Mouse (Mus musculus): ENCODE data around the gene Snx9.

Gene Snx9

GRCm38 (mm10) chr17:5923281-5923680 is 82.2 kb downstream of the Snx9 start:
- DNase-seq (ENCODE audit: low read depth in 1 of 2, low spot score in 2 of 2) = no peak

GRCm38 (mm10) chr17:5924238-5924637 is 83.1 kb downstream of the Snx9 start:
- no peak for DNase-seq (ENCODE audit: low read depth in 1 of 2, low spot score in 2 of 2)

GRCm38 (mm10) chr17:5926710-5927109 is 85.6 kb downstream of the Snx9 start:
- no peak for DNase-seq (ENCODE audit: low read depth in 1 of 2, low spot score in 2 of 2)

DNA sequence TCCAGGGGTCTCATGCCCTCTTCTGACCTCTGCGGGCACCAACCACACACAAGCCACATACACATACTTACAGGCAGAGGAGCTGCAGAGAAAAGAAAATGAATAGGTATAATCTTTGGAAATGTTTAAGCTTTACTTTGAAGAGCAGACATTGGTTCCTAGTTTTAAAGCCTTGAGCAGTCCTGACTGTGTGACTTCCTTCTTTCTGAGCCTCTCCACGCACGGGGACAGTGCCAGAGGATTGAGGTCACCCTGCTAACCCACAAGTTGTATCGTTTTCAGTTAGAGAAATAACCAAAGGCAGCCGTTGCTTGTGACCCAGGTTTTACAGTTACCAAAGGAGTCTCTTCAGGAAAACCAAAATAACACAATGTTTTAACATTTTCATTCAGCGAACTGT is 87.9 kb downstream of the Snx9 start:
- no peak for DNase-seq (ENCODE audit: low read depth in 1 of 2, low spot score in 2 of 2)

GRCm38 (mm10) chr17:5932161-5932560 is 91.0 kb downstream of the Snx9 start:
- no peak for DNase-seq (ENCODE audit: low read depth in 1 of 2, low spot score in 2 of 2)

- peak; percentile 29 to 39 for DNase-seq (ENCODE audit: low read depth in 1 of 2, low spot score in 2 of 2)
Observed at GRCm38 (mm10) chr17:5934554-5935324, 93.6 kb downstream of the Snx9 start.

- no peak for DNase-seq (ENCODE audit: low read depth in 1 of 2, low spot score in 2 of 2)
Observed at GRCm38 (mm10) chr17:5935680-5936079, 94.6 kb downstream of the Snx9 start.

DNA sequence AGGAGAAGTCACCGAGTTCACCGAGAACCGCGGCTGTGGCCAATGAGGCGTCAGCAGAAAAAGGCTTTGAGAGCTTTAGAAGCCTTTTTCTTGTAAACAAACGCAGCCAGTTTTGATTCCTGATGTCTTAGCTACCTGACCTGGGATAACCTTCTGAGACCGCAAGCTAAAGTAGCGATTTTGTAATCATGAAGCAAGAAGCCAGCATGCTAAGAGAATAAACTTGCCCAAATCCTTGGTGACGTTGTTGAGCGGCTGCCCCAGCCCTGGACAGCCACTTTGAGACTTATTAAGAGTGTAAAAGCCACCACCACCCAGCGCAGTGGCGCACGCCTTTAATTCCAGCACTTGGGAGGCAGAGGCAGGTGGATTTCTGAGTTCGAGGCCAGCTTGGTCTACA is 95.1 kb downstream of the Snx9 start:
- DNase-seq (ENCODE audit: low read depth in 1 of 2, low spot score in 2 of 2) = no peak

GRCm38 (mm10) chr17:5937441-5937840 is 96.3 kb downstream of the Snx9 start:
- DNase-seq (ENCODE audit: low read depth in 1 of 2, low spot score in 2 of 2) = no peak

- no peak for DNase-seq (ENCODE audit: low read depth in 1 of 2, low spot score in 2 of 2)
Observed at GRCm38 (mm10) chr17:5939871-5940270, 98.7 kb downstream of the Snx9 start.

DNA sequence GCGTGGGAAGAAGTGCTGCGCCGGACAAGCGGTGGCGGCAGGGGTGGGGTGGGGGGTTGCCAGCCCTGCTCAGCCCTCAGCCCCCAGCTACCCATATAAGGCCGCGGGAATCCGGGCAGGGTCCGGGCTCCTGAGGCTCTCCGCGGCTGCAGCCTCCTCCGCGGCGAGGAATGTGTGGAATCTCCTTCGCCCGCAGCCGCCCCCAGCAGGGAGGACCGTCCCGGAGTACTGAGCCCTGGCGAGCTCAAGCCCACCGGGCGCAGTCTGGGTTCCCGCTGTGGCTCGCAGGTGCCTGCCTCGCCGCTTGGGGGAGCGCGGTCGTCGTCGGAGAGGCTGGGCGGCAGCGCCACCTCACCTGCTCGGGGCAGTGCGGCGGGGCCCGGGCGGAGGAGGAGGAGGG is 99.7 kb downstream of the Snx9 start:
- DNase-seq (ENCODE audit: low read depth in 1 of 2, low spot score in 2 of 2) = peak in 1 of 2 experiments; percentile 41

DNA sequence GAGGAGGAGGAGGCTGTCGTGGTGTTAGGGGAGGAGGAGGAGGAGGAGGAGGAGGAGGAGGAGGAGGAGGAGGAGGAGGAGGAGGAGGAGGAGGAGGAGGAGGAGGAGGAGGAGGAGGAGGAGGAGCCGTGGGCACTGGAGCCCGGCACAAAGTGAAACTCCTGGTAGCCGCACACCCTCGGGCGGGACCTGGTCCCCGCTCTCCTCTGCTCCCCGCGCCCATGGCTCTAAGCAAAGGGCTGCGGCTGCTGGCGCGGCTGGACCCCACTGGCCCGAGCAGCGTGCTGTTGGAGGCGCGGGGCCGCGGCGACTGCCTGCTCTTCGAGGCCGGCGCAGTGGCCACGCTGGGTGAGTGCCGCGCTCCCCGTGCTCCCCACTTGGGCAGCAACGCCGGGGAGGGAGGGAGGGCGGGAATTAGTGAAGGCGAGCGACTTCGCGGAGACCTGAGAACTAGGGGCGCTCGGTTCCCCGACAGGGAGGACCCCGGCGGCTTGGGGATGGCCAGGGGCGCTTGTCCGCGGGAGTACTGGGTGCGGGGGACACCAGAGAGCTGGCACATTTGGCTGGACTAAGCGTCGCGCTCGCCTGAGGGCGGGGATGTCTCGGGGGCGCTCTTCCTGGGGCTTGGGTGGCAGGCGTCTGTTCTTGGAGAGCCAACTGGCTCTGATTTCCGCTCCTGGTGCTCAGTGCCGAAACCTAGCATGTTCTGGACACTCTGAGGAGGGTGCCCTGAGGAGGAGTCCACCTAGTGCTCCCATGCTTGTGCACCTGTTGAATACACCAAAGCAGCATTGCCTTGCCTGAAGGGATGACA is 100.3 kb downstream of the Snx9 start, which contains the start of gene Synj2:
Gene Synj2, plus strand, starts transcription at position 51 of the 814 bp plus-strand sequence.
- DNase-seq (ENCODE audit: low read depth in 1 of 2, low spot score in 2 of 2) = no peak

GRCm38 (mm10) chr17:5942156-5942555 is 101.0 kb downstream of the Snx9 start:
- DNase-seq (ENCODE audit: low read depth in 1 of 2, low spot score in 2 of 2) = no peak

DNA sequence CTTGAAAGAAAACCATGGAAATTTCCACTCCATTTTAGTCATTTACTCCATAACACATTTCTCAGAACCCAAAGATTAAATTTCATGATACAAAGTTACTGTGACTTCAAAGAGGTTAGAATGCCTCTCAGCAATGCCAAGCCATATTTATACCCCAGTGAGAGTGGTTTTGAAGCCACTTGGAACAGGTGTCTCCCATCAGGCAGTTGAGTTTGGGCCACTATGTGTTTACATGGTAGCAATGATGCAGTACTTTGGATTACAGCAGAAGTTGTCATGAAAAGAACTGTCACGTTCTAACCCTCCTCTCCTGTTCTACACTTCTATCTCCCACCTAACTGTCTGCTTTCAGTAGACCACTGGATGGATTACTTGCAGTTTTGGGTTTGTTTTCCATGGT is 101.9 kb downstream of the Snx9 start:
- no peak for DNase-seq (ENCODE audit: low read depth in 1 of 2, low spot score in 2 of 2)

DNA sequence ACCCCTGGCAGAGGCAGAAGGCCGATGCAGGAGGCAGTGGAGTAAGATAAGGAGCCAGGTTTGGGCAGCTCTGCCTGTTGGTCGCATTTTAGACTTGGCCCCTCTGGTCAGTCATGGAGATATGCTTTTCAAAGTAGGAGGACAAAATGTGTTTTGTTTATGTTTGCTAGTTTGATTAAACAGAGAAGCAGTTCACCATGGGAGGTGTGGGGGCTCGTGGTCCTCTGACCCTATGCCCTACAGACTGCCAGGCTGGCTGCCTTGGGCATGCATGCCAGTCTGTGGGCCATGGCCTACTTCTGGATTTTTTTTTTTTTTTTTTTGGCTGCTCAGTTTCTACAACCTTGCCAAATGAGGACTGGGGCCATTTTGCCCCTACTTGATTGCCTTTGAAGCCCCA is 105.9 kb downstream of the Snx9 start:
- DNase-seq (ENCODE audit: low read depth in 1 of 2, low spot score in 2 of 2) = no peak

DNA sequence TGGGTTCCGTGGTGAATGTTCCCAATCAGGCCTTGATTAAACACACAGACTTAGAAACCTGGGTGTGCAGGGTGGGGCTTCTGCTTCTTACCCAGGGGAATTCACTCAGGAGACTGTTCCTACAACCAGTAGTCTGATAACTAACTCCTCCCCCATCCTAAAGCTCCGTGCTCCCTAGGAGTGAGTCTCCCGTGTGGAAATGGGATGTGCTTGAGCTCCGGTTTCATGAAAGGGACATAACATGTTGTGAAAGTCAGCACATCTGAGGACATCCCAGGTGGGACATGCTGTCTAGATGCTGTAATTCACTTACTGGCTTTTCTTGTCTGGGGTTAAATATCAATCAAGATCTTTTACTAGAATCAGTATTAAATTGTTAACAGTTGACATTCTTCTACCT is 111.3 kb downstream of the Snx9 start:
- DNase-seq (ENCODE audit: low read depth in 1 of 2, low spot score in 2 of 2) = no peak

GRCm38 (mm10) chr17:5956350-5957000 is 115.3 kb downstream of the Snx9 start:
- DNase-seq (ENCODE audit: low read depth in 1 of 2, low spot score in 2 of 2) = no peak

- no peak for DNase-seq (ENCODE audit: low read depth in 1 of 2, low spot score in 2 of 2)
Observed at GRCm38 (mm10) chr17:5957097-5957496, 116.0 kb downstream of the Snx9 start.

GRCm38 (mm10) chr17:5958229-5958628 is 117.1 kb downstream of the Snx9 start:
- no peak for DNase-seq (ENCODE audit: low read depth in 1 of 2, low spot score in 2 of 2)

- no peak for DNase-seq (ENCODE audit: low read depth in 1 of 2, low spot score in 2 of 2)
Observed at GRCm38 (mm10) chr17:5958636-5959035, 117.5 kb downstream of the Snx9 start.

- no peak for DNase-seq (ENCODE audit: low read depth in 1 of 2, low spot score in 2 of 2)
Observed at GRCm38 (mm10) chr17:5959096-5959495, 118.0 kb downstream of the Snx9 start.

DNA sequence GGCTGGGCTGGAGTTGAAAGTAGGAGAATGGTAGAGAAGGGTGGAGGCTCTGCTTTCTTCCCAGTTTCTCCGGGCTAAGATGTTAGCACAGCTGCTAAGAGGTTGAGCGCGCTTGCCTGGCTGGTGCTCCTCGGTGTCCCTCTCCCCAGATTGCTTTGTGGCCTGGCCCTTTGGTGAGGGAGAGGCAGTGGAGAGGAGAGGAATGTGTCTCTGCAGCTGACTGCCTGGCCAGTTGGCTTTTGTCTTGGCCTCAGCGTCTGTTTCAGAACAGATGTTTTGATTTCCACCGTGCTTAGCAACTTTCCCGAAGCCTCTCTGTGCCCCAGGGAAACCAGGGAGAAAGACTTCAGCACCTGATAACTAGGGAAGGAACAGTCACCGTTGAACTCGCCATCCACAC is 118.7 kb downstream of the Snx9 start:
- DNase-seq (ENCODE audit: low read depth in 1 of 2, low spot score in 2 of 2) = no peak
